Mouse (Mus musculus): ENCODE data around the gene Slc25a19.

Slc25a19 gene

DNA sequence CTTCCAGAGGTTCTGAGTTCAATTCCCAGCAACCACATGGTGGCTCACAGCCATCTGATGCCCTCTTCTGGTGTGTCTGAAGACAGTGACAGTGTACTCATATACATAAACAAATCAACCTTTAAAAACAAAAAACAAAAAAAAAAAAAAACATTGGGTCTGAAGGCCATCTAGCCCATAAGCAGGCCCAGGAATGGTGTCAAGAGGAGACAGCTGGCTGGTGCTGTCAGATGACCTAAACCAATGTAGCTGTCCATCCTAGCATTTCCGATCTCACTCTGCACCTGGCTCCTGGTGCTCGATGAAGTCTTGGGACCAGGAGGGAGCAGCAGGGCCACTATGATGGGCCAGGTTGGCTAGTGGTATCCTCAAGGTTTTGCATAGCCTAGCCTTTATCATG lies 14.6 kb upstream of the Slc25a19 start:
- intact Hi-C loops (cut with DNase I), result no loop called here

DNA sequence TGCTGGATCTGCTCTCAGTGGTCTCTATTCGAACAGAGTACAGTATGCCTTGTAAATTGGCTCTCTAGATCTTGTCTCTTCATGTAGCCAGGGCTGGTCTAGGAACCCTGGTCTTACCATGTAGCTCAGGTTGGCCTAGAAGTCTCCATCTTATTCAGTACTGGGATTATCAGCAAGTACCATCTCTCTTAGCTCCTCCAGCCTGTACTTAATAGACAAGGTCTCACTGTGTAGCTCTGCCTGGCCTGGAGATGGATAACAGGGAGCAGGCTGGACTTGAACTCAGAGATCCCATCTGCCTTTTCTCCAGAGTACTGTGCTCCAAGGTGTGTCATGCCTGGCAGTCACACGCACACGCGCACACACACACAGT lies 13.6 kb upstream of the Slc25a19 start:
- intact Hi-C loops (cut with DNase I), result no loop called here

DNA sequence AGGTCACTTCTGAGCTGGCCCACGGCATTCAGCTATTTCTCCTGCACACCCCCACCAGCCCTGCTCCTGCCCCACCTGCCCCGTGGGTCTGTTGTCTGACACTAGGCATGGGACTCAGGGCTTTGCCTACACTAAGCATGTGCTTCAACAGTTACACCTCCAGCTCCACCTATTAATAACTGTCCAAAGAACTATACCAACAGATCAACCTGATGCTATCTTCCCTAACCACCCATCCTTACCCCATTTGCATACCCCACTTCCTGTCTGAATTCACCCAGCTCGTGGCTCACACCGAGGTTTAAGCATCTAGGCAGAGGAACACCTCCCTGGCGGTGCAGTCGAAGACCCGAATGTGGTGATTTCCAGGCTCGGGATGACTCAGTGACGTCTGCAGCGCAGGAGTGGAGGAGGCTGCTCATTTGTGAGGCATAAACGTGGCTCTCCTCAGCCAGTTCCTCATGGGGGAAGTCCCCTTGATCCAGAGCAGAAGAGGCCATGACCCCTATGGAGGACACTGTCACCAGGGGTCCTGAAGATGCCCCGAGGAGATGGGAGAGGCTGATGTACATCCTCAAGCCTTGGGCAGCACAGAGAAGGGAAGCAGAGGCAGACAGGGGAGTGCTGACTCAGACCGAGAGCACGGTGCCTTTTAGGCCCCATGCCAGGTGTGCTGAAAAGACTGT lies 13.0 kb upstream of the Slc25a19 start:
- intact Hi-C loops (cut with DNase I), result no loop called here

DNA sequence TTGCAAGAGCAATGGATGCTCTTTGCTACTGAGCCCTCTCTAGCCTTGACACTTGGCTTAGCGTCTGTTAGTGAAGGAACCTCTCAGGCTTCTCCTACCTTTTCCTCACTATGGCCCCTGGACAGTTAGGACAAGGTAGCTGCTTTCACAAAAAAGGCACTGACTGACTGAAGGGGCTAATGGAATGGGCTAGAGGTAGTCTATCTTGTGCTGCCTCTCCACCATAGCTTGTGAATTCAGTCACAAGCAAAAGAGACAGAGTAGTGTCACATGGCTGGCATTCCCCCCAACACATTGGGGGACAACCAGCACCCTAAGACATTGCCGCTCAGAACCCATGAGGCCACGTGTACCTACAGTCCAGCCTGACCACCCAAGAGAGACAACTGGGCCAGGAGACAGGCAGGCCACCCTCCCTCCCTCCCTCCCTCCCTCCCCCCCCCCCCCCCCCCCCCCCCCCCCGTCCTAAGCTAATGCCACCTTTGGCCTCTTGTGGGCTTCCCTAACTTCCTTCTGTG lies 12.3 kb upstream of the Slc25a19 start:
- intact Hi-C loops (cut with DNase I), result no loop called here

DNA sequence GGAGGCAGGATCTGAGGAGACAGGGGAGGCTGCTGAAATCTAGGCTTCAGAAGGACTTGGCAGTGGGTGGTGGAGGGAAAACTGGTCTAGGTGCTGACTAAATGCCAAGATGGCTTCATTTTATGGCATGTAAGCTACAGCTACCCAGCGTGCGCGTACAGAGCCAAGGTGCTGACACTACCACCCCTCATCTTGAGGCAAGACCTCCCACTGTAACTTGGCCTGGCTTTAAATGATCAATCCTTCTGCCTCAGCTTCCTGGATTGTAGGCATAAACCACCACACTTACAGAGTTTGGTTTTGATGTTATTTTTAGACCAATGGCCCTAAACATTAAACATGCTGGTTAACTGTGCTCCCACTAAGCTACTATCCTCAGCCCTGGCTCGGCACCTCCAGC lies 11.4 kb upstream of the Slc25a19 start:
- intact Hi-C loops (cut with DNase I), result no loop called here

DNA sequence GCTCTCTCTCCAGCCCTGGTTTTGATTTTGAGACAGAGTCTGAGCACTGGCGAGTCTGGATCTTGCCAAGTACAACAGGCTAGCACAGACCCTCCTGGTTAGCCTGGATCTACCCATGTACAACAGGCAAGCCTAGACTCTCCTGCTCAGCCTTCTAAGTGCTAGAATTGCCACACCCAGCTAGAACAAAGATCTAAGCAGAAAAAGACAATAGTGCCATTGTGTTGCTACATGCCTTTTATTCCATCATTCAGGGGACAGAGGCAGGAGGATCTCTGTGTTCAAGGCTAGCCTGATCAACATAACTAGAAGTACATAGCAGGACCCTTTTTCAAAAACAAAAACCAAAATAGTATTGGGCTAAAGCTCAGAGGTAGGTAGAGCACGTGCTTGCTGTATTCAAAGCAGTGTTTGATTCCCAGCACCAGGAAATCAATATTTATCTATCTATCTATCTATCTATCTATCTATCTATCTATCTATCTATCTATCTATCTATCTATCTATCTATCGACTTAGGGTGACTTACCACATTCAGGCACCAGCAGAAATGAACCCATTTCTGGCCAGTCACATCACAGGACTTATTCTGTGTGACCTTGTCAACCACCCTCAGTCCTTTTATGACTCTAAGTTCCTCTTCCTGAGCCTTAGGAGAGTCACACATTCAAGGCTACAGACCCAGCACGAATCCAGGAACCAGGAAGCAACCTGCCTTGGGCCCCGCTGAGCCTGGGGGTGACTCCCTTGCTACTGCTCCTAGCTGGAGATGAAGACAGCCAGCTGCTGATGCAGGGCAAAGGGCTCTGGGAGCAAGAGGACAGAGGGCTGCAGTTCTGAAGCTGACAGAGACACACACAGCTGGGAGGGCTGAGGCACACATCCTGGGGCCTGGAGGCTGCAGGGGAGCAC lies 10.7 kb upstream of the Slc25a19 start:
- intact Hi-C loops (cut with DNase I), result no loop called here

DNA sequence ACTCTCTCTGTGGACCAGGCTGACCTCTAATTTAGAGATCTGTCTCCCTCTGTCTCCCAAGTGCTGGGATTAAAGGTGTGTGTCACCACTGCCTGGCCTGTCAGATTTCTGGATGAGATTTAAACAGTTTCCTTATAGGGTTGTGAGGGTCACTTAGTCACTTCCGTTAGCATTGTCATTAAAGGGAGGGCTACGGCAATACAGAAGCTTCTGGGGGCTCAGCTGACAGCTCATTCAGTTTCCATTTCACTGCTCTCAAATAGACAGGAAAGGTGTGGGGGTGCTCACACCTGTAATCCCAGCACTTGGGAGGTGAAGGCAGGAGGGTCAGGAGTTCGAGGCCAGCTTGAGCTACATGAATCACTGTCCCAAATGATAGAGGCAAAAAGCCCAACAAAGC lies 8.9 kb upstream of the Slc25a19 start:
- intact Hi-C loops (cut with DNase I), result no loop called here

DNA sequence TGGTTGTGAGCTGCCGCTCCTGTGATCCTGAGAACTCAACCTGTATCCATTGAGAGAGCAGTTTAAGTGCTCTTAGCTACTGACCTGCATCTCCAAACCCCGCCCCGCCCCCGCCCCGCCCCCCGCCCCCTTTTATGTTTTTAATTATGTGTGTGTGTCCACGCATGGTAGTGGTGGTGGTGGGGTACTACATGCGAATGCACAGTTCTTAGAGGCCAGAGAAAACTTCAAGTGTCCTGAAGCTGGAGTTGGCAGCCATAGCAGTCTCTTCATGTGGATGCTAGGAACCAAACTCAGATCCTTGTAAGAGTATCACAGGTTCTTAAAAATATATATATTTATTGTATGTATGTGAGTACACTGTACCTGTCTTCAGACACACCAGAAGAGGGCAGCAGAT lies 7.4 kb upstream of the Slc25a19 start:
- intact Hi-C loops (cut with DNase I), result no loop called here

DNA sequence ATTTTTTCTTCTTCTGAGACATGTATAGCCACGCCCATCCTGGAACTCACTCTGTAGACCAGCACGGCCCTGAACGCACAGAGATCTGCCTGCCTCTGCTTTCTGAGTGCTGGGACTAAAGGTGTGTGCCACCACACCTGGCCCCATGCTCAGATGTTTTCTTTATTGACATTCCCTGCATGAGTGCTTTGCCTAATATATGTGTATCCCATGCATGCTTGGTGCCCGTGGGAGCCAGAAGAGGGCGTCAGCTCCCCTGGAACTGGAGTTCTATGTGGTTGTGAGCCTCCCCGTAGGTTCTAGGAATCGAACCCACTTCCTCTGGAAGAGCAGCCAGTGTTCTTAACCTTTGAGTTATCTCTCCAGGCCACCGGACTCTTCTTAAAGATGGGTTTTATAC lies 6.9 kb upstream of the Slc25a19 start:
- intact Hi-C loops (cut with DNase I), result no loop called here

DNA sequence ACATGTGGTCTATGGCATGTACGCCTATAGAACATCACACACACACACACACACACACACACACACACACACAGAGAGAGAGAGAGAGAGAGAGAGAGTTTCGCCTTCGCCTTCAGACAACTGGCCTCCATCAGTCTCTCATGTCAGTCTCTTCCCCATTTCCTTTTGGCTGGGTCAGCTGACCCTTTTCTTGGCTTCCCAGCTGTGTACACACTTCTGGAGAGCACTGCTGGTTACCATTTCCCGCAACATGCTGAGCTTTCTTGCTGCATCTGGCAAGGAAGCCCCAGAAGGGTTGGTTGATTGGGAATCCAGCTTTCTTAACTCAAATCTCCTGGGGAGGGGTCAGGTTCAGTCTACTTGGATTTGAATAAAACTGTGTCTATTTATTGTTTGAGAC lies 6.0 kb upstream of the Slc25a19 start:
- intact Hi-C loops (cut with DNase I), result loop anchor here (5.0 kb wide), 1 partner anchor 78 kb away; no protein-coding TSS in a partner anchor

DNA sequence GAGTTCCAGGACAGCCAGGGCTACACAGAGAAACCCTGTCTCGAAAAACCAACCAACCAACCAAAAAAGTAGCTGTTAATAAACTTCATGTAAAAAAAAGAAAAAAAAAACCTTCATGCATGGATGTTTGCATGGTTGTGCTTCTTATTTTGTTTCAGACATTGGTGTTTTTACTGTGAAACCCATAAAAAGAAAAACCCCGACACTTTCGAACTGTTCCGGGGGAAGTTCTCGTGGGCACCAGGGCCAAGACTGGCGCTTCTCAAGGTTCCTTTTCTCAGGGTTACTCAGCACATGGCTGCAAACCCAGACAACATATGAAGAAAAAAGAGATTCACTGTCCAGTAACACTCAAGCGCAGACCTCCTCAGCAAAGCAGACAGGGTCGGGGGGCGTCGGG lies 4.8 kb upstream of the Slc25a19 start:
- intact Hi-C loops (cut with DNase I), result loop anchor here (5.0 kb wide), 1 partner anchor 79 kb away; no protein-coding TSS in a partner anchor

DNA sequence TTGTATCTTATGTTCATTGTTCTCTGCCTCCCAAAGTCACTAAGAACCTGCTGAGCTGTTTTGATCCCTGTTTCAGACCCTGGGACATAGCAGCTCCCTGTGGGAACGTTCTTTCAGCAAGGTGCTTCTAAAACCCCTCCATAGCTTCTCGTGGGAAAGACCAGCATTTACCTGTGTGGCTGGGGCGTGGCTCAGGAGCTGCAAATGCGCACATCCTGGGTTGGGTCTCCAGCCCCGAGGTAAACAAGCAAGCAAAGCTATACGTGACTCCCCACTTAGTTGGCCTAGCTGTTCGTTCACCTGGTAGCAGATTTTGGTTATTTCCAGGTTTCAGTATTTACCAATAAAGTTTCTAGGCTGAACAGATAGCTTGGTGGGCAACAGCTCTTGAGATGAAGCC lies 4.2 kb upstream of the Slc25a19 start:
- intact Hi-C loops (cut with DNase I), result loop anchor here (5.0 kb wide), 1 partner anchor 80 kb away; no protein-coding TSS in a partner anchor

DNA sequence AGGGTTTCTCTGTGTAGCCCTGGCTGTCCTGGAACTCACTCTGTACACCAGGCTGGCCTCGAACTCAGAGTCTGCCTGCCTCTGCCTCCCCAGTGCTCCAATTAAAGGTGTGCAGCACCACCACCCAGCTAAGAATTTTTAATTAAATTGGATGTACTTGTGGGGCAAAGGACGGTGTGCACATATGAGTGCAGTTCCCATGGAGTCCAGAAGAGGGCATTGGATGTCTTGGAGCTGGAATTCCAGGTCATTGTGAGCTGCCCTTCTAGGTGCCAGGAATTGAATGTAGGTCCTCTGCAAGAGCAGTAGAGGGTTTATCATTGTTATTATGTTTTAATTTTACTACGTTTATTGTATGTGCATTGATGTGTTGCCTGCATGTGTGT lies 3.4 kb upstream of the Slc25a19 start:
- intact Hi-C loops (cut with DNase I), result loop anchor here (5.0 kb wide), 1 partner anchor 81 kb away; no protein-coding TSS in a partner anchor

DNA sequence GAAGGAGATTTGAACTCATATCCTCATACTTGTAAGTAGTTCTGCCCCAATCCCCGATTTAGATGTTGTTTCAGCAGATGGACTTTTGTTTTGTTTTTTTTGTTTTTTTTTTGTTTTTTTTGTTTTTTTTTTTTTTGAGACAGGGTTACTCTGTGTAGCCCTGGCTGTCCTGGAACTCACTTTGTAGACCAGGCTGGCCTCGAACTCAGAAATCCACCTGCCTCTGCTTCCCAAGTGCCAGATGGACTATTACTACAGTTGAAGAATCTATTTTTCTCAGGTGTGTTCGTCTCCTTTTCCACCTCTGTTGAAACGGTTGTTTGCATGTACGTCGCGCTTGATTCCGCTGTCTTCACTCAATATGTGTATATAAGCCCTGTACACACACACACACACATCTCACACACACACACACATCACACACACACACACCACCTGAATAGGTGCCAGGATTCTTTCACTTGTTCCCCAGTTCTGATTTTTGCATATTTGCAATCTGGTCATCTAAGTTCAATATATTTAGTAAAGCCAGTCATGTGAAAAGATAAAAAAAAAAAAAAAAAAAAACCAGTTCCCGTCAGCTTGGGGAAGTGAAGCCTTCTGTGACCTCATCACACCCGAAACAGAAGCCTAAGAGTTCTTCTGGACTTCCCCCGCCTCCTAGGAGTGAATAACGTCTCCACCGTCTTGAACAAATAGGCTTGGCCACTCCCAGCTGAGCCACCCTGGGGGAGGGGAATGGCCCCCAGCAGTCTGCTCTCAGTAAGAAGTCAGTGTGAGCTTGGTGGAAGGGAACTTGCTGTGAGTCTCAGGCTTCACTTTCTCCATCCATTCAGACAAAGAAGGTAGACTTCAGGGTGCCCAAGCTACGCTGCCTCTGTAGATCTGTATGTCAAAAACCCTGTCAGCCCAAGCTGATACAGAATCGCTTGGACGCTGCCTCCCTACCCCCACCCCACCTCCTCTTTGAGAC lies 2.7 kb upstream of the Slc25a19 start:
- intact Hi-C loops (cut with DNase I), result loop anchor here (5.0 kb wide), 1 partner anchor 81 kb away; no protein-coding TSS in a partner anchor

DNA sequence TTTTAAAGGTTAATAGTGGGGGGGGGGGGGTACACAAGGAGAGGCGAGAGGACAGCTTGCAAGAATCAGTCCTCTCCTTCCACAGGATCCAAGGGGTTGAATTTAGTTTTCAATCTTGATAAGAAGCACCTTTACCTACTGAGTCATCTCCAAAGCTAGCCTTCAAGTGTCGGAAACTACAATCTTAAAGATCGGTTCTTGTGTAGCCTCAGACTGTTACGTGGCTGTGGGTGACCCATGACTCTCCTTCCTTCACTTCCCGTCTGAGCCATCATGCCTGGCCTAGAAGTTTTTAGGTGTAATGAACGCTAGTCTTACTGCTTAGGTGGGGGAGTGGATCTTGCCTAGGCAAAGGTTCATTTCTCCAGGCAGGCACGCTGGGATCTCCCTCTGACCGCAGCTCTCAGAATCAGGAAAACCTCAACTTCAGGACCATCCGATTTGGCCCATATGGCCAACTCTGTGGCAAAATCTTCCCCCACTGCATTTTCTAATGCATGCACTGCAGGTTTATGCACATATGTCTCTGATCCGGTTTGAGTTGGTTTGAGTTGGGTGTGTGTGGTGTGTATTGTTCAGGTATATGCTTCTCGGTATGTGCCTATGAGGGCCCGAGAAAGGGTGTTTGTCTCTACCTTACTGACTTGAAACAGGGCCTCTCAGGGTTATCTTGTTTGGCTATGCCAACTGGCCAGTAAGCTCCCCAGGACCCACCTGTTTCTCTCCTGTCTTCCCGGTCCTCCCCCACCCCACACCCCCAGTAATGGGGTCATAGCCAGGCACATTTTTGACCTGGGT lies 1.8 kb upstream of the Slc25a19 start:
- intact Hi-C loops (cut with DNase I), result loop anchor here (5.0 kb wide), 1 partner anchor 82 kb away; no protein-coding TSS in a partner anchor

DNA sequence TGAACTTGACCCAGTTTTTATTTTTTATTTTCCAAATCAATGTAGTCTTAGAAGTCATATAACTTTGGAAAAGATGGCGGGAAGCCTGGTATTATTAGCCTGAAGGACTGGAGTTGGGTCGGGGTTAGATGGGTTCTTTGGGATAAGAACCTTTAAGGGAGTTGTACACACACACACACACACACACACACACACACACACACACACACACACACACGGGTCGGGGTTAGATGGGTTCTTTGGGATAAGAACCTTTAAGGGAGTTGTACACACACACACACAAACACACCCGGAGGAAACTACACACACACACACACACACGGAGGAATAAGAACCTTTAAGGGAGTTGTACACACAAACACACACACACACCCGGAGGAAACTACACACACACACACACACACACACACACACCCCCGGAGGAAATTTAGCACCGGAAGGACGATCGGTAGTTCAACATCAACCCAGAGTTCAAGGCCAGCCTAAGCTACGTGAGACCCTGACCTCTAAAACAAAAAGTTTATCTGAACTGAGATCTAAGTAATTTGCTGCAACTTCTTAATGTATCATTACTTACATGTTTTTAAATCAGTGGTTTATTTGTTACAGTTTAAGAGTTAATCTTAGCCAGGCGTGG lies 488 bp upstream of the Slc25a19 start:
- intact Hi-C loops (cut with DNase I), result no loop called here

DNA sequence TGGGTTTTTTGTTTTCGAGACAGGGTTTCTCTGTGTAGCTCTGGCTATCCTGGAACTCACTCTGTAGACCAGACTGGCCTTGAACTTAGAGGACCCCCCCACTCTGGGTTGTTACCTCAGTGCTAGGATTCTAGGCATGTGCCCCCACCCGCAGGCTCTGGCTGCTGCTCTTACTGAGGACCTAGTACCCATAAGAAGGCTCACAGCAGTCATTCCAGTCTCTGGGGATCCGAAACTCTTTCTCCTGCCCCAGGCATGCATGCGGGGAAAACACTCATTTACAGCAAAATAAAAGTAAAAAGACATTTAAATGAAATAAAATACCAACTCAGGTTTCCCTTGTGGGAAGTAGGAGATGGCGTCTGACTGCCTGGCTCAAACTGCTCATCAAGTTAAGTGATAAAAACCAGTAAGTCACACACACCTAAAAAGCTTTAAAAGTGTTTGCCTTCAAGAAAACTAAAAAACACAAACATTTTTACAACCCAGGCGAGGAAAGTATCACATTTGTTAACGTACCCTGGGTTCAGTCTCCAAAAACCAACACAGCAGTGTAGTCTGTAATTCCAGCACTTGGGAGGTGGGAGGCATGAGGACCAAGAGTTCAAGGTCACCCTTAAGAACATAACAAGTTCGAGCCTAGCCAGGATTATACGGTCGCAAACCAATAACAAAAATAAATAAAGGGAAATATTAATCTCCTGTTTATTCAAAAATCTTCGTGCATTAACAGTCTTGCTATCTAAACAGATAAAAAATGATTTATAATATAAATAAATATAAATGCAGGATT lies 1.1 kb downstream of the Slc25a19 start:
- intact Hi-C loops (cut with DNase I), result no loop called here

DNA sequence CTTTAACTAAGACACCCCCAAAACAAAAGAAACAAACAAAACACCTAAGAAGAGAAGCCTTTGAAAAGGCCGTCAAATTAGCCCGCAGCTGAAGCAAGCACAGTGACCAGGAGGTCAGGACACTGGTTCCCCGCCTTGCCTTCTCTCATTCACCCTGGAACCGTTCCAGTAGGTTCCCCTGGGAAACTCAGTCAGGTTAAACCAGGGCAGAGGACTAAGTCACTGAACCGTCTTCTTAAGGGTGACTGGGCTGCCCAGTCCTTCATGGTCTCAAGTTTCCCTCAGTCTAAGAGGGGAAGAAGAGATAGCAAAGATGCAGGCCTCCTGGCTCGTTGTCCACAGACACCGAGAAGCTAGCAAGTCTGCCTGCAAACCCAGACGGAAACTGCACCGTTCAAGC lies 2.2 kb downstream of the Slc25a19 start:
- intact Hi-C loops (cut with DNase I), result no loop called here

All from adrenal gland (tissue).